Mouse (Mus musculus): ENCODE results near the gene Myom1. TPM values are rescaled to one million over a fixed set of nuclear protein-coding genes. Genes with fewer than 3 reads are reported as not detected.

Myom1 gene
- polyA plus RNA-seq, 1 experiment from 2014 or later = 156 TPM

- H3K4me3 ChIP-seq = no peak overlapping the region
- 0 out of 2 replicates have a peak, but pooled peaks cover 4% of the 10 kb centered on the region for H3K4me1 ChIP-seq
- H3K4me2 ChIP-seq = no peak overlapping the region
- no peaks in the 10 kb centered on the region for H3K9me3 ChIP-seq
- 66% methylated on average over 5 of the region's 5 CpGs for WGBS
- no peak overlapping the region for H3K27ac ChIP-seq (replicated peaks)
- H3K36me3 ChIP-seq = peaks cover 89% of the 10 kb centered on the region
- no peak overlapping the region for H3K9ac ChIP-seq
- no peaks in the 10 kb centered on the region for H3K27me3 ChIP-seq (replicated peaks)
- no peak for ATAC-seq (ENCODE audit: extremely low read depth, insufficient number of reproducible peaks, low FRiP score, low TSS enrichment)
Observed at GRCm38 (mm10) chr17:71062049-71062560, 59.7 kb downstream of the Myom1 start.

GRCm38 (mm10) chr17:71062870-71063602 is 60.6 kb downstream of the Myom1 start:
- no peak overlapping the region for H3K4me3 ChIP-seq
- no peak overlapping the region for H3K27ac ChIP-seq (replicated peaks)
- no peak for ATAC-seq (ENCODE audit: extremely low read depth, insufficient number of reproducible peaks, low FRiP score, low TSS enrichment)
- no peak overlapping the region for H3K4me2 ChIP-seq
- H3K36me3 ChIP-seq = peaks cover 89% of the 10 kb centered on the region
- 63% methylated on average over 13 of the region's 13 CpGs for WGBS
- H3K4me1 ChIP-seq = 0 out of 2 replicates have a peak, but pooled peaks cover 4% of the 10 kb centered on the region
- H3K9me3 ChIP-seq = no peaks in the 10 kb centered on the region
- H3K9ac ChIP-seq = no peak overlapping the region
- no peaks in the 10 kb centered on the region for H3K27me3 ChIP-seq (replicated peaks)

- H3K27me3 ChIP-seq (replicated peaks) = no peaks in the 10 kb centered on the region
- WGBS = 63% methylated on average over 7 of the region's 7 CpGs
- H3K4me2 ChIP-seq = no peak overlapping the region
- no peak overlapping the region for H3K9ac ChIP-seq
- H3K27ac ChIP-seq (replicated peaks) = no peak overlapping the region
- no peaks in the 10 kb centered on the region for H3K9me3 ChIP-seq
- ATAC-seq (ENCODE audit: extremely low read depth, insufficient number of reproducible peaks, low FRiP score, low TSS enrichment) = no peak
- H3K36me3 ChIP-seq = peaks cover 90% of the 10 kb centered on the region
- no peak overlapping the region for H3K4me3 ChIP-seq
- H3K4me1 ChIP-seq = 0 out of 2 replicates have a peak, but pooled peaks cover 4% of the 10 kb centered on the region
Observed at GRCm38 (mm10) chr17:71064463-71065014, 62.1 kb downstream of the Myom1 start.

- no peak for ATAC-seq (ENCODE audit: extremely low read depth, insufficient number of reproducible peaks, low FRiP score, low TSS enrichment)
- no peaks in the 10 kb centered on the region for H3K9me3 ChIP-seq
- no peak overlapping the region for H3K4me2 ChIP-seq
- peaks cover 90% of the 10 kb centered on the region for H3K36me3 ChIP-seq
- H3K4me1 ChIP-seq = 0 out of 2 replicates have a peak, but pooled peaks cover 4% of the 10 kb centered on the region
- no peak overlapping the region for H3K27ac ChIP-seq (replicated peaks)
- no peak overlapping the region for H3K4me3 ChIP-seq
- H3K9ac ChIP-seq = no peak overlapping the region
- no peaks in the 10 kb centered on the region for H3K27me3 ChIP-seq (replicated peaks)
- 70% methylated on average over 6 of the region's 6 CpGs for WGBS
Observed at GRCm38 (mm10) chr17:71065127-71065526, 62.7 kb downstream of the Myom1 start.

- Histone ChIP-seq H3K27me3 (replicated peaks) (no peaks in the 10 kb centered on the region), H3K27ac (replicated peaks) (no peak overlapping the region), H3K4me1 (no peaks in the 10 kb centered on the region), H3K9ac (no peak overlapping the region), H3K36me3 (peaks cover 79% of the 10 kb centered on the region), H3K4me3 (no peak overlapping the region), H3K4me2 (no peak overlapping the region), H3K9me3 (no peaks in the 10 kb centered on the region)
- 85% methylated on average over 9 of the region's 9 CpGs for WGBS
- ATAC-seq (ENCODE audit: extremely low read depth, insufficient number of reproducible peaks, low FRiP score, low TSS enrichment) = no peak
Observed at GRCm38 (mm10) chr17:71069176-71069575, 66.7 kb downstream of the Myom1 start.

GRCm38 (mm10) chr17:71071958-71072357 is 69.5 kb downstream of the Myom1 start:
- H3K9me3 ChIP-seq = no peaks in the 10 kb centered on the region
- no peak overlapping the region for H3K4me3 ChIP-seq
- no peak overlapping the region for H3K4me2 ChIP-seq
- H3K27me3 ChIP-seq (replicated peaks) = no peaks in the 10 kb centered on the region
- H3K4me1 ChIP-seq = no peaks in the 10 kb centered on the region
- WGBS = 87% methylated on average over 10 of the region's 10 CpGs
- H3K27ac ChIP-seq (replicated peaks) = no peak overlapping the region
- no peak for ATAC-seq (ENCODE audit: extremely low read depth, insufficient number of reproducible peaks, low FRiP score, low TSS enrichment)
- H3K36me3 ChIP-seq = peaks cover 84% of the 10 kb centered on the region
- H3K9ac ChIP-seq = no peak overlapping the region

GRCm38 (mm10) chr17:71074386-71074785 is 72.0 kb downstream of the Myom1 start:
- Histone ChIP-seq H3K36me3 (peaks cover 85% of the 10 kb centered on the region), H3K4me1 (no peaks in the 10 kb centered on the region), H3K4me2 (no peak overlapping the region), H3K27me3 (replicated peaks) (no peaks in the 10 kb centered on the region), H3K9ac (no peak overlapping the region), H3K9me3 (no peaks in the 10 kb centered on the region), H3K4me3 (no peak overlapping the region), H3K27ac (replicated peaks) (no peak overlapping the region)
- ATAC-seq (ENCODE audit: extremely low read depth, insufficient number of reproducible peaks, low FRiP score, low TSS enrichment) = no peak
- WGBS = 48% methylated on average over 4 of the region's 4 CpGs

GRCm38 (mm10) chr17:71081986-71082385 is 79.6 kb downstream of the Myom1 start:
- Histone ChIP-seq H3K27me3 (replicated peaks) (no peaks in the 10 kb centered on the region), H3K4me3 (no peak overlapping the region), H3K9me3 (no peaks in the 10 kb centered on the region), H3K9ac (no peak overlapping the region), H3K4me2 (no peak overlapping the region), H3K36me3 (peaks cover 90% of the 10 kb centered on the region), H3K27ac (replicated peaks) (no peak overlapping the region), H3K4me1 (no peaks in the 10 kb centered on the region)
- no peak for ATAC-seq (ENCODE audit: extremely low read depth, insufficient number of reproducible peaks, low FRiP score, low TSS enrichment)
- WGBS = 48% methylated on average over 7 of the region's 7 CpGs

- Histone ChIP-seq H3K4me1 (peaks cover 10% of the 10 kb centered on the region), H3K4me3 (no peak overlapping the region), H3K27ac (replicated peaks) (no peak overlapping the region), H3K9me3 (no peaks in the 10 kb centered on the region), H3K4me2 (no peak overlapping the region), H3K9ac (no peak overlapping the region), H3K36me3 (peaks cover 89% of the 10 kb centered on the region), H3K27me3 (replicated peaks) (no peaks in the 10 kb centered on the region)
- no peak for ATAC-seq (ENCODE audit: extremely low read depth, insufficient number of reproducible peaks, low FRiP score, low TSS enrichment)
- WGBS = 68% methylated on average over 4 of the region's 4 CpGs
Observed at GRCm38 (mm10) chr17:71086969-71087368, 84.5 kb downstream of the Myom1 start.

GRCm38 (mm10) chr17:71087396-71088153 is 85.1 kb downstream of the Myom1 start:
- WGBS = 79% methylated on average over 8 of the region's 8 CpGs
- no peak for ATAC-seq (ENCODE audit: extremely low read depth, insufficient number of reproducible peaks, low FRiP score, low TSS enrichment)
- H3K36me3 ChIP-seq = peaks cover 89% of the 10 kb centered on the region
- no peak overlapping the region for H3K9ac ChIP-seq
- H3K4me1 ChIP-seq = peaks cover 10% of the 10 kb centered on the region
- H3K27ac ChIP-seq (replicated peaks) = no peak overlapping the region
- no peaks in the 10 kb centered on the region for H3K27me3 ChIP-seq (replicated peaks)
- no peaks in the 10 kb centered on the region for H3K9me3 ChIP-seq
- H3K4me3 ChIP-seq = no peak overlapping the region
- no peak overlapping the region for H3K4me2 ChIP-seq

GRCm38 (mm10) chr17:71088154-71088521 is 85.7 kb downstream of the Myom1 start:
- no peak overlapping the region for H3K4me2 ChIP-seq
- H3K4me3 ChIP-seq = no peak overlapping the region
- H3K9ac ChIP-seq = no peak overlapping the region
- H3K27me3 ChIP-seq (replicated peaks) = no peaks in the 10 kb centered on the region
- no peaks in the 10 kb centered on the region for H3K9me3 ChIP-seq
- peaks cover 90% of the 10 kb centered on the region for H3K36me3 ChIP-seq
- WGBS = 84% methylated on average over 3 of the region's 3 CpGs
- H3K27ac ChIP-seq (replicated peaks) = no peak overlapping the region
- ATAC-seq (ENCODE audit: extremely low read depth, insufficient number of reproducible peaks, low FRiP score, low TSS enrichment) = no peak
- H3K4me1 ChIP-seq = peaks cover 11% of the 10 kb centered on the region
